Mouse (Mus musculus): ENCODE measurements around the gene Tmem94.

Gene Tmem94

DNA sequence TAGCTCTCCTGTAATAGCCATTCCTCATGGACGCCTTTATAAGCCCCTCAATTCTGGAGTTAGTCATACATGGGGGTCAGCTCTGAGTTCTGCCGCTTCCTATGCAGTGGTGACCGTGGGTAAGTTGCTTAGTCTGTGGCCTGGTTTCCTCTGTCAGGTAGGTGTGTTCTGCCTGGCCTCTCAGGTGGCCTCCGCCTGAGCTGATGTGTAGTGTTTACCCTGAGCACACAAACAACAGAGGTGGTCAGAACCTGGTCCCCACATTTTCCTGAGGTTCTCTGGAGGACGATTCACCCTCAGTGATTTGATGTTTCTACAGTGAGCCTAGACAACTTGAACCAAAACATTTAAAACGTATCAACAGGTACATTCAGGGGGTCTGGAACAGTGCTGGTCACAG, 66.8 kb downstream of the Tmem94 start:
- DNase-seq (ENCODE audit: low read depth), result no peak

DNA sequence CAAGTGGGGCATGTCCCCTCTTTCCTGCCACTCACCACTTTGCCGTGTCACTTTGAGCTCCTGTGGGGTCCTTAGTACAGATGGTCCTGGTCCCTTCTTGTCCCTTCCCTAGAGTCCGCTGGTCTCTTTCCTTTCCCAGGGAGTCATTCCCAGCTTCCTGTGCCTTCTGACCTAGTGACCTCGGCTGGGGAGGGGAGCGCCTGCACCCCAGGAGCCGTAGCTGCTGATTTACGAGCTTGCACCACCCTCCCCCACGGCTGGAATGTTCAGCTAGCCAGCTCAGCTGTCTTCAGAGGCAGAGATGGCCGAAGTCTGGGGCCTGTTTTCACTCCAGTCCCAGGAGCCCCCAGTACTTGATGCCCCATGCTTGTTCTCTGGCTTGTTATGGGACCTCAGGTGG, 67.3 kb downstream of the Tmem94 start:
- no peak for DNase-seq (ENCODE audit: low read depth)

DNA sequence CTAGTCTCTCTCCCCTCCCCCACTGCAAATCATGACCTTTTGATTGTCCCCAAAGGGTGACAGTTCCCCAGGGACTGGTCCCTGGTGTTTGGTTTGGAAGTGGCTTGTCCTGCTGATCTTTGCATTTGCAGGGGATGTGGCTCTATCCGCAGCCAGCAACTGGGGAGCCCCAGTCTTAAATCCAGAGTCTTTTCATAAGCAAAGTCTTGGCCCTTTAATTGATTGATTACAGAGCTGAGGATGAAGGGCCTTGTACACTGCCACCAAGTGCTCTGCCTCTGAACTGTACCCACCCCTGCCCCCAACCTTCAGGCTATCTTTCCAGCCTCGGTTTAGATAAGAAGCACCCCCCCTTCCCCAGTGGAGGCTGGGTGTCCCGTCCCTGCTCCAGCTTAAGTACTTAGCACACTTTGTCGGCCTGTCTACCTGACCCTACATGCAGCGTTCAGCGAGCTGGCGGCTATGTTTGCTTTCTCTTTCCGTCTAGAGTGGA, 67.8 kb downstream of the Tmem94 start:
- no peak for DNase-seq (ENCODE audit: low read depth)

DNA sequence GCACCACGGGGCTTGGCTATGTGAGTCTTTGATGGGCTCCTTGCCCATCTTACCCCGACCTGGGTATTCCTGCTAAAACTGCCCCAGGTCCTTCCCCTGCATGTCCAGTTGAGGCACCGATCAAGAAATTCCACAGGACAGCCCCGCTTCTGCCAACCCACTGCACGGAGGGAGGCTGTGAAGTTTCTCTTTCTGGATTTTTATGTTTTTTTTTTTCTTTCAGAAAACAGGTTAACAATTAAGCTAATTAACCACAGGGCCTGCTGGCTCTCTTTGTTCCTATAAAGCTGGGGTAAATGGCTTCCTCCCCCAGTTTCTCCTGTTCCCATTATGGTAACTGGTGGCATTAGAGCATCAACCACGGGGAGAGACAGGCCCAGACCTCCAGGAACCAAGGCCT, 68.8 kb downstream of the Tmem94 start:
- DNase-seq (ENCODE audit: low read depth), result no peak

DNA sequence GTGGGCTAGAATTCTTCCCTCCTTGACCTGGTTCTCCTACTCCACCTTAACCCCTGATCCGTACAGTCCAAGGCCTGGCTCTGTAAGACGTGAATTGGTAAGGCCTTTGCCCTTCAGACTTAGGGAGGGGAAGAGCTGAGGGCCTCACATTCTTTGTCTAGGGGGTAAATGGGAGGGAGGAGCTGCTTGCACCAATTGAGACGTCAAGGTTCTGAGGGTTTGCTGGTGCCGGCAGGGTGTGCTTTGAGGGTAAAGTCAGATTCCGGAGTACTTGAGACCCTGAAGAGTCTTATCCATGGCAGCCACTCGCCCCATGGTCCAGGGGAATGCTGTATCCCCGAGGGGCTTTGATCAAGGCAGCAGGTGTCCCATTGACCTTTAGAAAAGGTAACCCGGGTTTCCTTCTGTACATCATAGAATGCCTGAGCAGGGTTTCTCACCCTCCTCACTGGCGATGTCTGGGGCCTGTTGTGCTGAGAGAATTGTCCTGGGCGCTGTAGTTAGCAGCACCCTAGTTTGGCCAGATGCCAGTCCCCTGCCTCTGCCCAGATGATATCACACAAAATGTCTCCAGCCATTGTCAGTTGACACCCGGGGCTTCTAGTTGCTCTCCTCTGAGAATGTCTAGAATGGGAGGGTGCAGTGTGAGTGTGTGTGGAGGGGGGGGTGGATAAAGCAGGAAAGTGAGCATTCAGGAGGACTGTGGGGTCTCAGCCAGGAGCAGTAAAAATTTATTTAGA, 71.6 kb downstream of the Tmem94 start:
- DNase-seq (ENCODE audit: low read depth), result no peak

DNA sequence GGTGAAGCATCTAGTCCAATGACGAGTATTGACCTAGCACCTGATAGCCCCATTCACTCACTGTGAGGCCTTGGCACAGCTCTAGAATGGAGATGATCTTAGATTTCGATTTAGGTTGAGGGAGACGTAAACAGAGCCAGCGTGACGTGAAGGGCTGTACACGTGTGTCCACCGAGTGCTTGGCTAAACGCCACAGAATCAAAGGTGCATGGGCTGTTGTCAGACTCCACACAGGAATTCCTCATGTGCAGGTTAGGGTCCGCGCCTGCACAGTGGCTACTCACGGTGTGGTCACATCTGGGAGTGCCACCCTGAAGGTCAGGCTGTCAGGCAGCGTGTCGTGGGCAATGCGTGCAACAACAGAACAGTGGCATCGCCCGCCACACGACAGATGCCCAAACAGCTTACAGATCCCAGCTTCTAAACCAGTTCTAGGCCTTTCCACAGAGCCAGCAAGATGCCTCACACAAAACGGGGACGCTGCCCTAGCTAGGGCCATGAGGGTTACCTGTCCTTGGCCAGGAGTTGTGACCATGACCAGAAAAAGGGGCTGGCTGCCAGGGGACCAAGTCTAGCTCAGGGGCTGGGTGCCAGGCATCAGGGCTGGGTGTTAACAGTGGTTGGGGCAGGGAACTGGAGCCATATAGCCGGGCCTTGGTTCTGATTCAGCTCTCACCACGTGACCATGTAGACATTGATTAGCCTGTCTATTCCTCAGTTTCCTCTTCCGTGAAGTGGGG, 72.5 kb downstream of the Tmem94 start:
- DNase-seq (ENCODE audit: low read depth), result no peak

DNA sequence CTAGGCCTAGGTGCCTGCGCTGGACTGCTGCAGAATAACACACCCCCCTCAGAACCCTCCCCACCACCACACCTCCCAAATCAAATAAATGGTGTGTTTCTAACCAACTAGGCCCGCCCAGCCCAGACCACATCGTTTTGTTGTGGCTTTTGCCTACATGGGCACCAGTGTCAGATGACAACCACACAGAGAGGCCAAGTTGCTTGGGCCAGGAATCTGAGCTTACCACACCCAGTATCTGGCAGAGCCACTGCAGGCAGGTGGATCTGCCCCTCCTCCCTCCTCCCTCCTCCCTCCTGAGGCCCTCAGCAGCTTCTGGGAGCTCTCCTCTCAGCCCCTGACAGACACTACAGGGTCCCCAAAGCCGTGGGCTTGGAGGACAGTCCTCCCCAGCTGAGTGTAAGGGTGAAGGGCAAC, 73.7 kb downstream of the Tmem94 start:
- DNase-seq (ENCODE audit: low read depth), result no peak

DNA sequence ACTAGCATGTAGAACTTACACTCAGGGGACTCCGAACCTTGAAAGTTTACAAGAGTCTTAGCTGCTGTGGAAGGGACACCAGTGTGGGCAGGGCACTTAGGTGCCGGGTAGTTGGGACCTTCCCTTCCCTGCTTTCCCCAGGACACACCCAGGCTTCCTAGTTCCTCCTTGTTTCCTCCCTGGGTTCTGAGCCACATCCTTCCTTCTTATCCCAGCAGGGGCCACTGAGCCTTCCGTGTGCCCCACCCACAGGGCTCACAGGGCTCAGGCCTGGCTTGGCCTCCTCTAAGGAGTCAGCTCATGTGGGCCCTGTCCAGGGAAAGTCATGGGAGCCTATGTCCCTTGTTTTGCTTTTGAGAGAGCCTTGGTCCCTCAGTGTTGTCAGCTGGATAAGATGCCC, 74.5 kb downstream of the Tmem94 start:
- no peak for DNase-seq (ENCODE audit: low read depth)

DNA sequence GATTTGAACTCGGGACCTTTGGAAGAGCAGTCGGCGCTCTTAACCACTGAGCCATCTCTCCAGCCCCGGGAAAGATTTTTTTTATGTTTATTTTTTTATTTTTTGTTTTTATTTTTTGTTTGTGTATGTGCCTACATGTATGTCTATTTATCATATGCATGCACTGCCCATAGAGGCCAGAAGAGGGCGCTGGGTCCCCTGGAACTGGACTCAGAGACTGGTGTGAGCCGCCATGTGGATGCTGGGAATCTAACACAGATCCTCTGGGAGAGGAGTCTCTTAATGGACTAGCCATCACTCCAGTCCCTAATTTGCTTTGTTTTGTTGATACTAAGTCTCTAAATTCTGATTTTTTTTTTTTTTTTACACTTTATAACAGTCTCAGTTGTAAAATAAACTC, 75.8 kb downstream of the Tmem94 start:
- no peak for DNase-seq (ENCODE audit: low read depth)

DNA sequence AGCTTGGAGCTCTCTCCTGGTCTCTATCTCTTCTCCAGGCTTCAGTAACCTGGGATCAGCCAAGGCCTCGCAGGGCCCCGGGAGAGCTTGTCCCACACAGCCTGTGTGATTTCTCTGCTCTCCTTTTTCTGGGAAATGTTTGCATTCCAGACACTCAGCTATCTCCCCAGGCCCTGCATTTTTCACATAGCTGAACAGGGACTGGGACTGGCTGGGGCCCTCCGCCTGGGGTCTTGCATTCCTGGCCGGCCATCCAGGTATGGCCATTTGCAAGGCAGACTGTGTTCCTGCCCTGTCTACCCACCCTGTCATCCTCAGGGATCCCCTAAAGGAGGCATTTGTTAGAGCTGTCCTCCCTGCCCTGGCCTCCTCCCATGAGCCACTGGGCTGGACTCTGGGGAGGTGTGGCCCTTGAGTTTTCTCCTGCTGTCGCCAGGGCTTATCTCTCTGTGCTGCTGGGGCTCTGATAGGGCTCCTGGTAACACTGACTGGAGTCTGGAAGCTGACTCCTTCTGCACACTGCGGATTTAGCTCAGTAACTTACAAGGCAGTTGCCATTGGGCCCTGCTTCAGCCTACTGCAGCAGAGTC, 76.8 kb downstream of the Tmem94 start:
- no peak for DNase-seq (ENCODE audit: low read depth)

DNA sequence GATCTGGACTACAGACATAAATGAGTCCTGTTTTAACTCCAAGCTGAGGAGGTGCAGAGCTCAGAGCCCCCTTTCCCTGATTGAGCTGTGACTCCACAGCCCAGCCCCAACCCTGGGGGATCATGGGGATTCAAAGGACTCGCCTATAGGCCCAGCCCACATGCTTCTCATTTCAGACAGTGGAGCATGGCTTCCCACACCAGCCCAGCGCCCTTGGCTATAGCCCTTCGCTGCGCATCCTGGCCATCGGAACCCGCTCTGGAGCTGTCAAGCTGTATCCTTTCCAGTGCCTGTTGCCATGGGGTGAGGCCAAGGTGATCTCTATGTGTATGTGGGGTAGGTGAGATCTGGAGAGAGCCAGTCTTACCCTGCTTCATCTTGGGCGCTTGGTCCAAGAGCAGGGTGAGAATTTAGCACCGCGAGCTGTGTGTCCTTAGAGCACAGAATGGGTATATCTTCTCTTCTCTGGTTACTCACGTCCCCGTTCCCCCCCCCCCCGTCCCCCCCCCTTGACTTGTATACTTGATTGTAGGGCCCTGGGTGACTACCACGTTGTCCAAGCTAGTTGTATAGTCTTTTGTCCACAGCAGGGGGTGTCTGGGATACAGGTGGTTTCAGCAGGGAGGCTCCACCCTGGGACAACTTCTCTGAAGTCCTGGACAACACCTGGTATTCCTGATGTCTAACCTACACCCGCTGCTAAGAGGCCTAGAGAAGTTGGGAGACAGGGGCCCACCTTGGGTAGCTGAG, 78.1 kb downstream of the Tmem94 start:
- DNase-seq (ENCODE audit: low read depth), result no peak

DNA sequence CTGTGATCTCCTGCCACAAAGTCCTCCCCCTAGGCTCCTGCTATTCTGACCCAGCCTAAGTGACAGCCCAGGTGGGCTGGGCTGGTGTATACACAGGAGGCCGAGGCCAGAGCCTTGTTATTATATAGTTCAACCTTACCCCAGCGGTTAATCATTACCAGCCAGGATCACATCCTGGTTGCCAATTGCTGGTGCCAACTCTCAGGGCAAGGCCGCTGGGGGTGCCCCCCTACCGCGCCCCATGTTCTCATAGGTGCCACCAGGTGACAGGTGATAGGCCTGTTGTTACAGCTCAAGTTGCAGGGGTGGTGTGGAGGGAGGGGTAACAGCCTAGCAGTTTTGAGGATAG, 78.6 kb downstream of the Tmem94 start:
- no peak for DNase-seq (ENCODE audit: low read depth)

DNA sequence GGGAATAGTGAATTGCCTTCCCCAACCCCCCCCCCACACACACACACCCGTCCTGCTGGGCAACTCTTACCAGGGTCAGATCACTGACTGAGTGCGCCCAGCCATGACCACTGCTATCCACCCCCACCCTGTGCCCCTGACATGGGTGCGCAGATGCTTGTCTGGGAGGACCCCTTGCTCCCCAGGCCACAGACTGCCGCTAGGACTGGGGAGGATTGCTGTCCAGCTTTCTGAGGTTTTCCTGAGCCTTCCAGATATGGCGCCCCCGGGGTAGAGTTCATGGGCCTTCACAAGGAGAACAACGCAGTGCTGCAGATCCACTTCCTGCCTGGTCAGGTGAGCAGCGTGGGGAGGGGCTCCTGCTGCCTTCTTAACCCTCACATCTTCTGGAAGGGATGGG, 79.0 kb downstream of the Tmem94 start:
- DNase-seq (ENCODE audit: low read depth), result no peak

DNA sequence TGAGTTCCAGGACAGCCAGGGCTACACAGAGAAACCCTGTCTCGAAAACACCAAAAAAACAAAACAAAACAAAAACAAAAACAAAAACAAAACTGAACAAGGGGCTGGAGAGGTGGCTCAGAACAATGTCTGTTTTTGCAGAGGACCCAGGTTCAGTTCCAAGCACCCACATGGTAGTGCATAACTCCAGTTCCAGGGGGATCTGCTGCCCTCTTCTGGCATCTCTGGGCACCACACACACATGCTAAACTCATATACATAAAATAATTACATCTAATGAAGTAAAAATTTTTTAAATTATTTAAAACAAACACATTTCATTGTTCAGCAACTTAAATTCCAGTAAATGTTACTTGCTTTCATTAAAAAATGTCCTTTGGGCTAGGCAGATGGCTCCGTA, 80.6 kb downstream of the Tmem94 start:
- DNase-seq (ENCODE audit: low read depth), result no peak
